Mouse (Mus musculus): ENCODE data around the gene Acvrl1. TPM values are rescaled to one million over a fixed set of nuclear protein-coding genes. Genes with fewer than 3 reads are reported as not detected.

Gene Acvrl1
- polyA plus RNA-seq, 1 experiment from 2014 or later, result 11.3 TPM

- Histone ChIP-seq H3K4me2 (replicated peaks) (peak overlapping the region; percentile 16), H3K4me1 (peaks cover 42% of the 10 kb centered on the region)
- ATAC-seq (ENCODE audit: insufficient number of reproducible peaks, insufficient read depth, low FRiP score, low TSS enrichment), result peak; percentile 80
These were observed 34.7 kb downstream of the Acvrl1 start for GRCm38 (mm10) chr15:101163056-101163458.

GRCm38 (mm10) chr15:101163854-101164253 is 35.5 kb downstream of the Acvrl1 start:
- Histone ChIP-seq H3K4me1 (peaks cover 42% of the 10 kb centered on the region), H3K27ac (peak overlapping the region; percentile 79)
- 62% methylated on average over 5 of the region's 5 CpGs for WGBS

More at GRCm38 (mm10) chr15:101163056-101163458, 34.7 kb downstream of the Acvrl1 start:
- peak overlapping the region; percentile 79 for H3K27ac ChIP-seq
- no peak overlapping the region for H3K4me3 ChIP-seq
- 21% methylated on average over 15 of the region's 15 CpGs for WGBS
- no peaks in the 10 kb centered on the region; the same call in 1 of the 2 replicates for H3K27me3 ChIP-seq
- 0 out of 2 replicates have a peak overlapping the region, but pooled peaks have one; percentile 10 for H3K9ac ChIP-seq
- H3K36me3 ChIP-seq, result no peaks in the 10 kb centered on the region
- H3K9me3 ChIP-seq, result no peaks in the 10 kb centered on the region

GRCm38 (mm10) chr15:101164291-101164690 is 36.0 kb downstream of the Acvrl1 start:
- Histone ChIP-seq H3K36me3 (no peaks in the 10 kb centered on the region), H3K27ac (no peak overlapping the region), H3K27me3 (peaks cover 4% of the 10 kb centered on the region; the same call in 1 of the 2 replicates), H3K4me1 (peaks cover 42% of the 10 kb centered on the region), H3K9ac (no peak overlapping the region), H3K4me3 (no peak overlapping the region), H3K4me2 (replicated peaks) (no peak overlapping the region), H3K9me3 (no peaks in the 10 kb centered on the region)
- ATAC-seq (ENCODE audit: insufficient number of reproducible peaks, insufficient read depth, low FRiP score, low TSS enrichment), result no peak
- WGBS, result 72% methylated on average over 5 of the region's 5 CpGs

More at GRCm38 (mm10) chr15:101163854-101164253, 35.5 kb downstream of the Acvrl1 start:
- Histone ChIP-seq H3K9ac (0 out of 2 replicates have a peak overlapping the region, but pooled peaks have one; percentile 10), H3K4me3 (no peak overlapping the region), H3K27me3 (peaks cover 4% of the 10 kb centered on the region; the same call in 1 of the 2 replicates), H3K4me2 (replicated peaks) (no peak overlapping the region), H3K36me3 (no peaks in the 10 kb centered on the region), H3K9me3 (no peaks in the 10 kb centered on the region)
- no peak for ATAC-seq (ENCODE audit: insufficient number of reproducible peaks, insufficient read depth, low FRiP score, low TSS enrichment)

- H3K4me1 ChIP-seq, result peaks cover 27% of the 10 kb centered on the region
- H3K4me2 ChIP-seq (replicated peaks), result no peak overlapping the region
- H3K27me3 ChIP-seq, result peaks cover 4% of the 10 kb centered on the region; the same call in 1 of the 2 replicates
- no peak for ATAC-seq (ENCODE audit: insufficient number of reproducible peaks, insufficient read depth, low FRiP score, low TSS enrichment)
- H3K9ac ChIP-seq, result no peak overlapping the region
- no peaks in the 10 kb centered on the region for H3K9me3 ChIP-seq
- H3K4me3 ChIP-seq, result no peak overlapping the region
- H3K27ac ChIP-seq, result no peak overlapping the region
- 63% methylated on average over 16 of the region's 16 CpGs for WGBS
- H3K36me3 ChIP-seq, result no peaks in the 10 kb centered on the region
These were observed 37.5 kb downstream of the Acvrl1 start for GRCm38 (mm10) chr15:101165658-101166437.

DNA sequence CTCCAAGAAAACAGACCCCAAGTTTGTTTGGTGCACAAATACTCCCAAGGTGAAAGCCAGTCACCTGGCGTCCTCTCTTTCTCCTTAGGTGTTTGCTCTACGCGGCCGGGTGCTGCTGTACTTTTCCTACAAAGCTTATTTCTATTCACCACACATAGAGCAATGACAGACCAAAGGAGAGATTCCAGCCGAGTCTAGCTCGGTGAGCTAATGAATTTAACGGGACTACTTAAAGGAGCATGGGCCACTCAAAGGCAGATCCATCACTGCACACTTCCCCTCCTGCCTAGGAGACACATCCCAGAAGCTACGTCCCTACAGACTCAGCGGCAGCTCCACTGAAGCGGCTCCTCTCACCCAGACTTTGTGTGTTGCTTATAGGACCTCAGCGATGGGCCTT is 39.2 kb downstream of the Acvrl1 start:
- 83% methylated on average over 11 of the region's 11 CpGs for WGBS
- Histone ChIP-seq H3K27me3 (0 out of 2 replicates have a peak, but pooled peaks cover 4% of the 10 kb centered on the region), H3K9ac (no peak overlapping the region), H3K4me1 (peaks cover 20% of the 10 kb centered on the region), H3K9me3 (no peaks in the 10 kb centered on the region), H3K36me3 (no peaks in the 10 kb centered on the region), H3K4me2 (replicated peaks) (no peak overlapping the region), H3K4me3 (no peak overlapping the region), H3K27ac (no peak overlapping the region)
- no peak for ATAC-seq (ENCODE audit: insufficient number of reproducible peaks, insufficient read depth, low FRiP score, low TSS enrichment)

- Histone ChIP-seq H3K36me3 (no peaks in the 10 kb centered on the region), H3K27ac (no peak overlapping the region), H3K4me3 (no peak overlapping the region), H3K4me2 (replicated peaks) (no peak overlapping the region), H3K27me3 (0 out of 2 replicates have a peak, but pooled peaks cover 4% of the 10 kb centered on the region), H3K9me3 (no peaks in the 10 kb centered on the region), H3K4me1 (no peaks in the 10 kb centered on the region; the same call in 1 of the 2 replicates), H3K9ac (no peak overlapping the region)
- no peak for ATAC-seq (ENCODE audit: insufficient number of reproducible peaks, insufficient read depth, low FRiP score, low TSS enrichment)
- 79% methylated on average over 5 of the region's 5 CpGs for WGBS
These were observed 41.6 kb downstream of the Acvrl1 start for GRCm38 (mm10) chr15:101169910-101170309.

GRCm38 (mm10) chr15:101170413-101170980 is 42.2 kb downstream of the Acvrl1 start:
- H3K9me3 ChIP-seq, result no peaks in the 10 kb centered on the region
- no peak overlapping the region for H3K4me2 ChIP-seq (replicated peaks)
- no peak overlapping the region for H3K4me3 ChIP-seq
- no peak for ATAC-seq (ENCODE audit: insufficient number of reproducible peaks, insufficient read depth, low FRiP score, low TSS enrichment)
- peaks cover 5% of the 10 kb centered on the region for H3K4me1 ChIP-seq
- H3K27me3 ChIP-seq, result 0 out of 2 replicates have a peak, but pooled peaks cover 4% of the 10 kb centered on the region
- H3K27ac ChIP-seq, result no peak overlapping the region
- H3K9ac ChIP-seq, result no peak overlapping the region
- 77% methylated on average over 10 of the region's 10 CpGs for WGBS
- H3K36me3 ChIP-seq, result no peaks in the 10 kb centered on the region

GRCm38 (mm10) chr15:101171272-101171671 is 43.0 kb downstream of the Acvrl1 start:
- Histone ChIP-seq H3K36me3 (no peaks in the 10 kb centered on the region), H3K4me2 (replicated peaks) (no peak overlapping the region), H3K9me3 (no peaks in the 10 kb centered on the region), H3K27me3 (0 out of 2 replicates have a peak, but pooled peaks cover 4% of the 10 kb centered on the region), H3K27ac (no peak overlapping the region), H3K9ac (no peak overlapping the region), H3K4me1 (peaks cover 13% of the 10 kb centered on the region), H3K4me3 (no peak overlapping the region)
- 75% methylated on average over 4 of the region's 4 CpGs for WGBS
- no peak for ATAC-seq (ENCODE audit: insufficient number of reproducible peaks, insufficient read depth, low FRiP score, low TSS enrichment)

DNA sequence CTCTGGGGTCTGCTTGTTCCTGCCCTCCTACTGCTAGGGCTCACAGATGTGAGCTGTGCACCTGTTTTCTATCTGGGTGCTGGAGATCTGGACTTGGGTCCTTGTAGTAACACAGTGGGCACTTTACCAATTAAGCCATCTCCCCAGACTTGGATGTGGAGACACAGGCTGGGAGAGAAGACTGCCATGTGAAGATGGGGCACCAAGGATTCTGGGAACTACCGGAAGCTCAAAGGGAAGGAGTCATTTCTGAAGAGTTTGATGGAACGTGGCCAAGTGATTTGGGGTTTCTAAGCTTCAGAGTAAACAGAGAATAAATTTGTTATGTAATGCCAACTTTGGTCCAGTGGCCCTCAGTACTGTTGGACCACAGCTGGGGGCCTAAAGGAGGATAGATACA is 43.7 kb downstream of the Acvrl1 start:
- WGBS, result 90% methylated on average over 2 of the region's 2 CpGs
- ATAC-seq (ENCODE audit: insufficient number of reproducible peaks, insufficient read depth, low FRiP score, low TSS enrichment), result no peak
- Histone ChIP-seq H3K9ac (no peak overlapping the region), H3K36me3 (no peaks in the 10 kb centered on the region), H3K4me3 (no peak overlapping the region), H3K4me1 (peaks cover 21% of the 10 kb centered on the region), H3K27ac (no peak overlapping the region), H3K9me3 (no peaks in the 10 kb centered on the region), H3K4me2 (replicated peaks) (no peak overlapping the region), H3K27me3 (0 out of 2 replicates have a peak, but pooled peaks cover 4% of the 10 kb centered on the region)

- H3K36me3 ChIP-seq, result no peaks in the 10 kb centered on the region
- peak; percentile 88 for ATAC-seq (ENCODE audit: insufficient number of reproducible peaks, insufficient read depth, low FRiP score, low TSS enrichment)
- H3K9ac ChIP-seq, result peak within 1 kb of the TSS; percentile 91
- peaks cover 35% of the 10 kb centered on the region for H3K4me1 ChIP-seq
- H3K27ac ChIP-seq, result peak within 1 kb of the TSS; percentile 77
- no peaks in the 10 kb centered on the region for H3K27me3 ChIP-seq
- H3K9me3 ChIP-seq, result no peaks in the 10 kb centered on the region
- H3K4me3 ChIP-seq, result peak within 1 kb of the TSS; percentile 82
- peak within 1 kb of the TSS; percentile 63 for H3K4me2 ChIP-seq (replicated peaks)
- WGBS, result under 1% methylated on average over 36 of the region's 87 CpGs
These were observed 45.3 kb downstream of the Acvrl1 start, which contains the start of gene Acvr1b for GRCm38 (mm10) chr15:101173421-101174211. TSS of gene Acvr1b (plus strand) at chr15:101174067.

All from embryonic facial prominence, embryonic 12.5 days (tissue).